Mouse (Mus musculus) CH12.LX (cell line): ENCODE results near the gene Nphp4. TPM values are rescaled to one million over a fixed set of nuclear protein-coding genes. Genes with fewer than 3 reads are reported as not detected.

Experiments used
- DNase-seq: peaks from one replicate; pipeline ENCODE4 v3.0.0-alpha.2; 2013; ENCODE audit errors: extremely low read depth
- H3K27ac ChIP-seq: 2 replicates; pipeline ENCODE4 v1.5.1; 2012; ENCODE audit warnings: low read depth, mild to moderate bottlenecking, control low read depth, moderate library complexity; ENCODE audit not compliant: insufficient read depth
- H3K27me3 ChIP-seq: replicated peaks from 2 replicates; pipeline ENCODE3; 2012; ENCODE audit warnings: inconsistent platforms
- H3K36me3 ChIP-seq, 2 experiments: replicated peaks in 1 of 2; 2 replicates each; pipeline versions ENCODE3 to v1.6.1; 2012; ENCODE audit warnings: inconsistent platforms in 1 of 2, low read length in 1 of 2, mild to moderate bottlenecking in 1 of 2, mixed read lengths in 1 of 2, moderate library complexity in 1 of 2; ENCODE audit not compliant: control insufficient read depth in 1 of 2, insufficient read depth in 1 of 2
- H3K4me1 ChIP-seq, 2 experiments: 2 replicates each; pipeline ENCODE4 v1.6.1; 2012; ENCODE audit warnings: inconsistent platforms in 1 of 2, moderate library complexity in 1 of 2; ENCODE audit not compliant: insufficient read depth in 2 of 2, control insufficient read depth in 1 of 2
- H3K4me2 ChIP-seq: 2 replicates; pipeline ENCODE4 v1.6.1; 2012; ENCODE audit warnings: low read depth, mild to moderate bottlenecking, control low read depth; ENCODE audit not compliant: poor library complexity, insufficient read depth, severe bottlenecking
- H3K4me3 ChIP-seq, 3 experiments: fragments of 150-350 bp in 1 of 3; sonication (generic) in 1 of 3; replicated peaks in 1 of 3; 2 replicates each; pipeline versions ENCODE3 to v1.5.1; 2011 to 2012; ENCODE audit warnings: low read depth in 2 of 3, low read length in 2 of 3, mild to moderate bottlenecking in 2 of 3, moderate library complexity in 2 of 3, control low read depth in 1 of 3, improper control_type of control experiment in 1 of 3, inconsistent platforms in 1 of 3, mixed read lengths in 1 of 3; ENCODE audit not compliant: poor library complexity in 1 of 3
- H3K79me2 ChIP-seq: replicated peaks from 2 replicates; pipeline ENCODE4 v1.6.1; 2012; ENCODE audit warnings: mild to moderate bottlenecking, moderate library complexity; ENCODE audit not compliant: control insufficient read depth, poor library complexity, insufficient read depth, severe bottlenecking; ENCODE audit errors: extremely low read depth
- H3K9ac ChIP-seq: 2 replicates; pipeline ENCODE4 v1.6.1; 2012; ENCODE audit warnings: low read depth, mild to moderate bottlenecking, control low read depth, moderate library complexity; ENCODE audit not compliant: insufficient read depth
- H3K9me3 ChIP-seq: replicated peaks from 2 replicates; pipeline ENCODE3; 2012; ENCODE audit warnings: low read length, inconsistent platforms, mixed read lengths
- BHLHE40 ChIP-seq: IDR thresholded peaks from 2 replicates; pipeline ENCODE4 v1.6.1; 2011; ENCODE audit warnings: mild to moderate bottlenecking, low read depth, low read length, improper control_type of control experiment
- CHD2 ChIP-seq: IDR thresholded peaks from 2 replicates; pipeline ENCODE4 v1.6.1; 2011; ENCODE audit warnings: low read length, improper control_type of control experiment
- ELF1 ChIP-seq: IDR thresholded peaks from 2 replicates; pipeline ENCODE4 v1.6.1; 2014; ENCODE audit warnings: low read depth, mild to moderate bottlenecking, inconsistent platforms, low read length, improper control_type of control experiment
- ETS1 ChIP-seq: conservative IDR thresholded peaks from 2 replicates; pipeline ENCODE4 v1.6.1; 2012; ENCODE audit warnings: low read depth, mild to moderate bottlenecking, inconsistent platforms, low read length, improper control_type of control experiment, moderate library complexity
- GABPA ChIP-seq: IDR thresholded peaks from 2 replicates; pipeline ENCODE4 v1.6.1; 2012; ENCODE audit warnings: low read depth, low read length, improper control_type of control experiment, inconsistent platforms; ENCODE audit not compliant: insufficient replicate concordance
- HCFC1 ChIP-seq: IDR thresholded peaks from 2 replicates; pipeline ENCODE4 v1.6.1; 2012; ENCODE audit warnings: low read depth, mild to moderate bottlenecking, inconsistent platforms, low read length, improper control_type of control experiment
- IRF4 ChIP-seq: IDR thresholded peaks from 2 replicates; pipeline ENCODE4 v1.6.1; 2014; ENCODE audit warnings: low read depth, mild to moderate bottlenecking, inconsistent platforms, low read length, improper control_type of control experiment
- JUND ChIP-seq: conservative IDR thresholded peaks from 2 replicates; pipeline ENCODE4 v1.6.1; 2011; ENCODE audit warnings: low read depth, low read length, improper control_type of control experiment
- KAT2A ChIP-seq: IDR thresholded peaks from 2 replicates; pipeline ENCODE4 v1.6.1; 2012; ENCODE audit warnings: low read length, improper control_type of control experiment, inconsistent platforms; ENCODE audit not compliant: insufficient replicate concordance
- MAFK ChIP-seq: IDR thresholded peaks from 2 replicates; pipeline ENCODE4 v1.6.1; 2011; ENCODE audit warnings: low read length, improper control_type of control experiment; ENCODE audit not compliant: insufficient replicate concordance
- MAZ ChIP-seq: IDR thresholded peaks from 2 replicates; pipeline ENCODE4 v1.6.1; 2012; ENCODE audit warnings: low read depth, mild to moderate bottlenecking, inconsistent platforms, low read length, improper control_type of control experiment, moderate library complexity
- MEF2A ChIP-seq: IDR thresholded peaks from 2 replicates; pipeline ENCODE4 v1.6.1; 2014; ENCODE audit warnings: low read depth, mild to moderate bottlenecking, inconsistent platforms, low read length, improper control_type of control experiment, borderline replicate concordance
- MYC ChIP-seq: IDR thresholded peaks from 2 replicates; pipeline ENCODE4 v1.6.1; 2011; ENCODE audit warnings: low read depth, mild to moderate bottlenecking, improper control_type of control experiment, low read length
- NRF1 ChIP-seq: IDR thresholded peaks from 2 replicates; pipeline ENCODE4 v1.6.1; 2014; ENCODE audit warnings: low read depth, mild to moderate bottlenecking, inconsistent platforms, low read length, improper control_type of control experiment, moderate library complexity
- PAX5 ChIP-seq: IDR thresholded peaks from 2 replicates; pipeline ENCODE4 v1.6.1; 2012; ENCODE audit warnings: low read length, inconsistent platforms, mixed read lengths
- POLR2A ChIP-seq: IDR thresholded peaks from 2 replicates; pipeline ENCODE4 v1.6.1; 2011; ENCODE audit warnings: low read depth, mild to moderate bottlenecking, improper control_type of control experiment, low read length
- POLR2AphosphoS2 ChIP-seq: IDR thresholded peaks from 2 replicates; pipeline ENCODE4 v1.6.1; 2011; ENCODE audit warnings: low read depth, low read length, improper control_type of control experiment
- RAD21 ChIP-seq: IDR thresholded peaks from 2 replicates; pipeline ENCODE4 v1.6.1; 2011; ENCODE audit warnings: low read depth, mild to moderate bottlenecking, low read length, improper control_type of control experiment, moderate library complexity
- RCOR1 ChIP-seq: conservative IDR thresholded peaks from 2 replicates; pipeline ENCODE4 v1.6.1; 2012; ENCODE audit warnings: low read depth, mild to moderate bottlenecking, inconsistent platforms, low read length, improper control_type of control experiment
- SIN3A ChIP-seq: IDR thresholded peaks from 2 replicates; pipeline ENCODE4 v1.6.1; 2012; ENCODE audit warnings: low read length, improper control_type of control experiment, inconsistent platforms
- SMC3 ChIP-seq: IDR thresholded peaks from 2 replicates; pipeline ENCODE4 v1.6.1; 2011; ENCODE audit warnings: low read depth, low read length, improper control_type of control experiment
- UBTF ChIP-seq: IDR thresholded peaks from 2 replicates; pipeline ENCODE4 v1.6.1; 2012; ENCODE audit warnings: low read depth, mild to moderate bottlenecking, inconsistent platforms, low read length, improper control_type of control experiment, moderate library complexity
- ZC3H11A ChIP-seq: IDR thresholded peaks from 2 replicates; pipeline ENCODE4 v1.6.1; 2012; ENCODE audit warnings: low read depth, mild to moderate bottlenecking, inconsistent platforms, low read length, improper control_type of control experiment
- ZMIZ1 ChIP-seq: IDR thresholded peaks from 2 replicates; pipeline ENCODE4 v1.6.1; 2012; ENCODE audit warnings: low read depth, mild to moderate bottlenecking, inconsistent platforms, low read length, improper control_type of control experiment
- ZNF384 ChIP-seq: IDR thresholded peaks from 2 replicates; pipeline ENCODE4 v1.6.1; 2012; ENCODE audit warnings: low read depth, low read length, improper control_type of control experiment, inconsistent platforms
- dilution Hi-C: fragments of 300-500 bp; cut with MboI; formaldehyde crosslinking; loops from 2 replicates; pipeline ENCODE4 v1.14.3; 2020; ENCODE audit warnings: low sequenced_read_pairs; ENCODE audit not compliant: extremely low pct_unique_long_range_greater_than_20kb, extremely low pct_ligation_motif_present
- in situ Hi-C: fragments of 300-500 bp; cut with MboI; formaldehyde crosslinking; loops from 3 replicates; pipeline ENCODE4 v1.14.3; 2019; ENCODE audit warnings: low sequenced_read_pairs, low pct_ligation_motif_present, low pct_unique_long_range_greater_than_20kb, mixed read lengths
- polyA plus RNA-seq: library from polyadenylated mRNA; unstranded; fragments of >175 nt; gene quantifications from 2 replicates; pipeline ENCODE4 v1.2.1, GENCODE M21; 2012; ENCODE audit warnings: low read depth; ENCODE audit not compliant: insufficient read length
- total RNA-seq, 2 experiments: library from RNA; depleted of rRNA; stranded (reverse); fragments of 300-350 nt in 1 of 2; fragments of >200 nt in 1 of 2; gene quantifications; 2 replicates each; pipeline ENCODE4 v1.2.3; 2012 to 2014

Nphp4 gene
- total and polyA plus RNA-seq, 3 experiments, result 0.09 to 0.68 TPM; not detected in 1

- Histone ChIP-seq H3K4me1 (no peaks in the 10 kb centered on the region), H3K4me3 (no peak overlapping the region), H3K4me2 (no peak overlapping the region), H3K27me3 (no peaks in the 10 kb centered on the region), H3K27ac (no peak overlapping the region), H3K9ac (no peak overlapping the region), H3K9me3 (peaks cover 91% of the 10 kb centered on the region), H3K79me2 (no peaks in the 10 kb centered on the region)
- no peak for DNase-seq
- in situ Hi-C loops, result no loop called here
- TF ChIP-seq ZNF384, result no peak
- TF ChIP-seq IRF4, result no peak
- TF ChIP-seq ZMIZ1, result no peak
- no peak for TF ChIP-seq RAD21
- no peak for TF ChIP-seq NRF1
- no peak for TF ChIP-seq UBTF
- no peak for TF ChIP-seq BHLHE40
- no peak for TF ChIP-seq POLR2A
- no peak for TF ChIP-seq CHD2
- no peak for TF ChIP-seq MYC
- no peak for TF ChIP-seq GABPA
- TF ChIP-seq SIN3A, result no peak
- no peak for TF ChIP-seq MAZ
- TF ChIP-seq ZC3H11A, result no peak
- TF ChIP-seq ETS1, result no peak
- TF ChIP-seq PAX5, result no peak
- TF ChIP-seq MAFK, result no peak
- no peak for TF ChIP-seq JUND
- no peak for TF ChIP-seq MEF2A
- no peak for TF ChIP-seq POLR2AphosphoS2
- TF ChIP-seq, all 38 proteins: peak for 0
- no peaks in the 10 kb centered on the region for H3K36me3 ChIP-seq
- dilution Hi-C loops, result no loop called here
These were observed 107.1 kb downstream of the Nphp4 start for GRCm38 (mm10) chr4:152583616-152584015.

- in situ Hi-C loops (no loop called here), dilution Hi-C loops (no loop called here)
- H3K9ac ChIP-seq, result no peak overlapping the region
- no peak overlapping the region for H3K27ac ChIP-seq
- no peaks in the 10 kb centered on the region for H3K4me1 ChIP-seq
- H3K4me3 ChIP-seq, result no peak overlapping the region
- H3K9me3 ChIP-seq, result peaks cover 93% of the 10 kb centered on the region
- H3K79me2 ChIP-seq, result no peaks in the 10 kb centered on the region
- H3K27me3 ChIP-seq, result no peaks in the 10 kb centered on the region
- no peaks in the 10 kb centered on the region for H3K36me3 ChIP-seq
- DNase-seq, result no peak
- no peak for TF ChIP-seq SMC3
- TF ChIP-seq ELF1, result no peak
- no peak for TF ChIP-seq ZMIZ1
- no peak for TF ChIP-seq CHD2
- TF ChIP-seq RCOR1, result no peak
- no peak for TF ChIP-seq HCFC1
- no peak for TF ChIP-seq BHLHE40
- no peak for TF ChIP-seq ETS1
- TF ChIP-seq KAT2A, result no peak
- TF ChIP-seq GABPA, result no peak
- TF ChIP-seq RAD21, result no peak
- H3K4me2 ChIP-seq, result no peak overlapping the region
These were observed 109.0 kb downstream of the Nphp4 start for GRCm38 (mm10) chr4:152585526-152585925.
